Mouse (Mus musculus): ENCODE measurements around the gene Gm20721.
"Not testable (repeated sequence)": the region's sequence is repeated elsewhere in the genome, so short reads cannot be mapped to it uniquely, and the experiment has no call there.

The Gm20721 gene

GRCm38 (mm10) chr2:174346612-174346998 is at the start of gene Gm20721:
Gm20721 (minus strand) TSS chr2:174346712.
- DNase-seq (ENCODE audit: extremely low read depth, low read depth) = no peak

GRCm38 (mm10) chr2:174393383-174393782 is 46.9 kb upstream of the Gm20721 start:
- no peak for DNase-seq (ENCODE audit: extremely low read depth, low read depth)

DNA sequence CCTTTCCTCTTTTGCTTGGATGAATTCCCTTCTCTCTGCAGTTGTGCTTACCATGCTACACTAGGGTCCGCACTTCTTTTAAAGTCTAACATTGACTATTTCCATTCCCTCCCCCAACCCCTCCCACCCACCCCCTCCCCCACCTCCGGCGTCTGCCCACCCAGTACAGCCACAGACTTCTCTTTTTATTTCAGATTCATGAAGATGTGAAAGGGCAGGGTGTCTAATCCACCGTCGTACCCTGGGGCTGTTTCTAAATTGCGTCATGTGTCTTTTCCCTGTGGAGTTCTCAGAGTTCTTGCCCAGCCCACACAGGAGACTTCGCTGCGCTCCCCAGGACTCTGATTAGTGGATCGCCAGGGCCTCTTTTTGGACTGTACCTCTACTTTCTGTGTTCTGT is 46.0 kb upstream of the Gm20721 start:
- DNase-seq (ENCODE audit: extremely low read depth, low read depth) = no peak

DNA sequence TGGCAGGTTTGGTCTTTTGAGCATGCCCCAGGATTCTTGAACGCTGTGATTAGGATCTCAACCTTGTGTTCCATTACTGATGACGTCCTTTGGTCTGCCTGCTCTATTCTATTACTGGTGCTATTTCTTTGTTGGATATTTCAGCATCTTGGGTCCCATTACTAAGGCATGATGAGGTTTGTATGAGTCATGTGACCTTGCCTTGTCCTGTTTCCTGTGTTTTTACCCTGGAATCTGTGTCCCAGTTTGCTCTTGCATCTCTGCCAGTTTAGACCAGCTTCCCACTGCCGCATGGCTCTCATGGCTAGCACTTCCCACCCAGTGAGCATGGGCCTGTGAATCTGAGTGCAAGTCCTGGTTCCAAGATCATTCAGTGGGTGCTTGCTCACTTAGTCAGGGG is 45.4 kb upstream of the Gm20721 start:
- no peak for DNase-seq (ENCODE audit: extremely low read depth, low read depth)

DNA sequence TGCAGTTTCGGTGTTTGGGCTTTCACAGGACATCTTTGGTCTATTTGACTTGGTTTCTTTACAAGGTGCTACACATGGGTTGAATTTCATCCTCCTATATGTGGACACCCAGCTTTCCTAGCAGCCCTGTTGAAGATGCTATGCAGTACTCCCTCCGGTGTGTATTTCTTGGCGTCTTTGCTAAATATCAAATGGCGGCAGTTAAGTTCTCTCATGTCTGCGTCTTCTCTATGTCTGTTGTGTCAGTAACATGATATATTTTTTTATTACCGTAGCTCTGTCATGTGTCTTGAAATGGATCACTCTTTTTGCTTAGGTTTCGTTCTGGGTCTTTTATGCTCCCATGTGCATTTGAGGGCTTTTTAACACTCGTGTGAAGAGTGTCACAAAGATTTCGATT is 34.5 kb upstream of the Gm20721 start:
- DNase-seq (ENCODE audit: extremely low read depth, low read depth) = no peak

- peak; percentile 71 for DNase-seq (ENCODE audit: extremely low read depth, low read depth)
Observed at GRCm38 (mm10) chr2:174366571-174366970, 20.1 kb upstream of the Gm20721 start.

DNA sequence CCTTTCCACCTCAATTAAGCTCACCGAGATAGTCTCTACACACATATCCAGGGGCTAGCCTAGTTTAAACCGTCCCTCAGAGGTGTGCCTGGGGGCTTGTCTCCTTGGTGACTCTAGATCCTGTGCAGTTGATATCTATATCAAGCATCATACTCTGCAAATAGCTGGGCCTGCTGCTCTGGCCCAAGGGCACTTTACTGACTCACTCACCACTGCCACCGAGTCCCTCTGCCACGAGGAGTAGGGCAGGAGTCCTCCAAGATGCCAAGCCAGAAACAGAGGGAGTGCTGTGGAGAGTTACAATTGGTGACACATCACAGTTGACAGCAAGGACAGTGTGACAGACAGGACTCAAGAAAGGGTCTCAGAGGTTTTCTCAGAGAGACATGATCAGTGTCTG is 13.1 kb upstream of the Gm20721 start:
- DNase-seq (ENCODE audit: extremely low read depth, low read depth) = no peak

GRCm38 (mm10) chr2:174358516-174358915 is 12.0 kb upstream of the Gm20721 start:
- DNase-seq (ENCODE audit: extremely low read depth, low read depth) = no peak

DNA sequence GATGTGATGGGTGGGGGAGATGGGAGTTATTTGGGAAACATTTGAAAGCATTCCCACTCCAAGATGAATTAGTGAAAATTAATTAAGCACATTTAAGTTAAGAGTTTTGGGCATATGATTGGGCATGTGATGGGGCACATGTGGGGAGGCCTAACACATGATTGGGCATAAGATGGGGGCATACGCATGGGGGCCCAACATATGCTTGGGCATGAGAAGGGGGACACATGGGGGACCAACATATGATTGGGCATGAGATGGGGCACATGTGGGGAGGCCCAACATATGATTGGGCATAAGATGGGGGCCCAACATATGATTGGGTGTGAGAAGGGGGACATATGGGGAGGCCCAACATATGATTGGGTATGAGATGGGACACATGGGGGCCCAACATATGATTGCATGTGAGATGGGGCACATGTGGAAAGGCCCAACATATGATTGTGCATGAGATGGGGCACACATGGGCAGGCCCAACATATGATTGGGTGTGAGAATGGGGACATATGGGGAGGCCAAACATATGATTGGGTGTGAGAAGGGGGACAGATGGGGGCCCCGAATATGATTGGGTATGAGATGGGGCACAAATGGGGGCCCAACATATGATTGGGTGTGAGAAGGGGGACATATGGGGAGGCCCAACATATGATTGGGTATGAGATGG is 622 bp upstream of the Gm20721 start:
- DNase-seq (ENCODE audit: extremely low read depth, low read depth) = not testable (repeated sequence)

- no peak for DNase-seq (ENCODE audit: extremely low read depth, low read depth)
Observed at GRCm38 (mm10) chr2:174344996-174345395, 1.5 kb downstream of the Gm20721 start.

GRCm38 (mm10) chr2:174344003-174344655 is 2.4 kb downstream of the Gm20721 start:
- peak; percentile 63 for DNase-seq (ENCODE audit: extremely low read depth, low read depth)

DNA sequence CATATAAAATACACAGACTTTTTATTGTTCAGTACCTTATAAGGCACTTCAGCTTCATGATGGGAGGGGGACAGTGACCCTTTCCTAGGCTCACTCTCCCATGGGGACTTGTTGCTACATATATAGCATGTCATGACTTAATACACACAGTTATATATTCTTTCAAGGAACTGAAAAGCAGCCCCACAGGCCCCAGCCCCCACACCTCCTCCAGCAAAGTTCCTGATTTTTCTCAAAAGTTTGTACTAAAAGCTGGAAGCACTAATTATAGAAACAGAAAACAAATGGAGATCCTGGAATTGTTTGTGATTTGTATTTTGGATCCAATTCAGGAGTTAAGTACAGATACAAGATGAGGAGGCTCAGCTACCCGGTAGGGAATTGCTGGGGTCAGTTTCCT is 2.9 kb downstream of the Gm20721 start:
- no peak for DNase-seq (ENCODE audit: extremely low read depth, low read depth)

- DNase-seq (ENCODE audit: extremely low read depth, low read depth) = no peak
Observed at GRCm38 (mm10) chr2:174342793-174343400, 3.6 kb downstream of the Gm20721 start.

GRCm38 (mm10) chr2:174340893-174341580 is 5.5 kb downstream of the Gm20721 start:
- DNase-seq (ENCODE audit: extremely low read depth, low read depth) = no peak

- no peak for DNase-seq (ENCODE audit: extremely low read depth, low read depth)
Observed at GRCm38 (mm10) chr2:174340229-174340892, 6.2 kb downstream of the Gm20721 start.

DNA sequence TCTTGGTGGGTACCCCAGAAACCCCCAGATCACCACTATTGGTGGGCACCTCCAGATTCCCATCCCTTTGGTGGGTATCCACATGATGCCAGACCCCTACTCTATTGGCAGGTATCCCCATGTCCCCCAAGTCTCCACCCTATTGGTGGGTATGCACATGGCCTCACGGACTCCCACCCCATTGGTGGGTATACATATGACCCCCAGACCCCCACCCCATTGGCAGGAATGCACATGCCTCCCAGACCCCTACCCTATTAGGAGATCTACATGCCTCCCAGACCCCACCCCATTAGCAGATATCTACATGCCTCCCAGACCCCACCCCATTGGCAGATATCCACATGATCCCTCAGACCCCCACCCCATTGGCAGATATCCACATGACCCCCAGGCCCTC is 6.8 kb downstream of the Gm20721 start:
- DNase-seq (ENCODE audit: extremely low read depth, low read depth) = no peak

- DNase-seq (ENCODE audit: extremely low read depth, low read depth) = no peak
Observed at GRCm38 (mm10) chr2:174337275-174337674, 9.2 kb downstream of the Gm20721 start.

- no peak for DNase-seq (ENCODE audit: extremely low read depth, low read depth)
Observed at GRCm38 (mm10) chr2:174334415-174334814, 12.1 kb downstream of the Gm20721 start.

DNA sequence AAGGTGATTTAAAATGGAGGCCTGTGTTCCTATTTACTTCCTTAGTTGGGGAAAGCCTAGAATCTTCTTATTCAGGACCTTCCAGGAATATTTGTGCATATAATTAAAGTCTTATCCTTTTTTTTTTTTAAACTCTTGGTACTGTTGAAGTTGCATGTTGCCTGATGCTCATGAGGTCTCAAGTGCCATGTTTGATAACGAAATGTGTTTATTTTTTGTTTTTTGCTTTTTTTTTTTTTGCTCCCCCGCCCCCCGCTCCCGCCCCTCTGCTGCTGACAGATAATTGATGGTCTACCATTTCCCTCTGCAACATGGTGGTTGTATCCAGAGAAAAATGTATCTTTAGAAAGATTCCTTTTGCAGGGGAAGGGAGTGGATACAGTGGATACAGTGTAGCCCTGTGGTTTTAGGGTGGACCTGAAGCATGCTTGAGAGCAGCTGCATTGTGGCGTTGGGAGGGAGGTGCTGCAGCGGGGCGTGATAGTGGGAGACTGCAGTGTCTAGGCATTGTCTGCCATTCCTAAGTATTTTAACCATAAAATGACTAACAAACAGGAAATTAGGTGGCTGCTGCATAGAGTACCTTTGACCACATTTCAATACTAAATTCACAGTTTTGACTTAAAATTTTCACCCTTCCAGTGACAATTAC is 13.1 kb downstream of the Gm20721 start:
- no peak for DNase-seq (ENCODE audit: extremely low read depth, low read depth)

DNA sequence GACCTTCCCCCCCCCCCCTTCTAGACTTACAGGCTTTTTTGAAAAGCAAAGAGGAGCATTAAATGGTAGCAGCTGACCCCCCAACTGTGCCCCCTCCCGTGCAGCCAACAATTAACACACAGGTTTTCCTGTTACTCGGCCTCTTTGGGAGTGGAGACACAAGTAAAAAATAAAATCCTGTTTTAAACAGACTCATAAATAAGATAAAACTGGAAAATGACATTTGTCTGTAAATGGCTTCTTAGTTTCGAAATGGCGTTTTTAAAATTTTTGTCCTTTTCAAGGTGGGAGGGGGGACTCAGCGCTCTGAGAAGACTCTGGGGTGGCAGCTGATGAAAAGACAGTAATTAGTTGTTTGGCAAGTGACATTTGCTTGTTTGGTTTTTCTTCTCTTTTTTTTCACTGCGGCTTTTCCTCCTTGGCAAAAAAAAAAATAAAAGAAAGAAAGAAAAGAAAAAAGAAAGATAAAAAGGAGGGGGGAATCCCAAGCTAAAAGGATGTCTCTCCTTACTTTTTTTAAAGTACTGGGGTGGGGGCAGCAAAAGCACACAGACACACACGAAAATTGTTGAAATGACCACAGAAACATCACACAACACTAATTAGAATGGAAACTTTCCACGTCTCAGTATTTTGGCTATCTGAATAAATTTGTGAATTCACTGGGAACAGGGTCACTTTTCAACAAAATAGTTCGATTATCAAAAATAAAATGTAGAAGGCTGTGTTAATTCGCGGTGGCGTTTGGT is 15.1 kb downstream of the Gm20721 start:
- DNase-seq (ENCODE audit: extremely low read depth, low read depth) = no peak

All from MEL-GATA-1-ER (cell line).